Mouse (Mus musculus) thymus, postnatal 4 days (tissue): Measurements from ENCODE around the gene Nrgn.

Experiments
- DNase-seq: peaks from one replicate; pipeline ENCODE4 v3.0.0; 2021

The Nrgn gene

DNA sequence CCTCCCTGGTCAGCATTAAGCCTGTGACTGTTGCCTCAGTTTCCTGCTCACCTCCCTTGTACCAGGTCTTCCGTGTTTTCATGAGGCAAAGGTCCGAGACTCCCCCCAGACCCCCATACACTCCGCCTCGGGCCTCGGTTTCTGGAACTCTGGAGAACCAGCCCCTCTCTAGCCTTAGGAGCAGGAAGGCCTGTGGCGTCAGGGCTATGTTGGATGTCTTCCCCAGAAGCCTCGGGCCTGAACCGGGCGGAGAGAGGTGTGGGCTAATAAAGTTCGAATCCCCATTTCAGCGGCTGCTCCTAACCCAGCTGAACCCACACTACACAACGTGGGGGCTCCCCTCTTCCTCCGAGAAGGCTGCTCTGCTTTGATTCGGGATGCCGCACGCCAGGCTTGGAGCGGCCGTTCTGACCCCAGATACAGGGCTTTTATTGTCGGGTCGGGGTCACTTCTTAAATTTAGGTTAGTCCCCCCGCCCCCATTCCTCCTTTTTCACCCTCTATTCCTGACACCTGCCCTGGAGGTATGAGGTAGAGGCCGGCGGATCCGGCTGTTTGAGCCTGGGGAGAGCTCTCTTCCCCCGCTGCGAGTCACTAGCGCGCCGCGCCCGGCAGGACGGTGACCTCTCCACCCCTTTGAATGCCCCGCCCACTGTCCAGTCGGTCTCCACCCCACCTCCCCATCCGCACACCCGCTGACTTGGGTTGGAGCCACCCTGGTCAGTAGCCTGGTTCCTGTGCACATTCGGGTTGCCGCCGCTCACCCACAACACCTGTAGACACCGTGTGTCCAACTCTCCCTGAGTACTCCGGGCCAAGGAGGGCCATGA lies 25.1 kb downstream of the Nrgn start, which contains the start of gene Esam:
Gene Esam (plus strand): TSS at position 683 of the 829 bp plus-strand sequence.
- peak; percentile 22 for DNase-seq

DNA sequence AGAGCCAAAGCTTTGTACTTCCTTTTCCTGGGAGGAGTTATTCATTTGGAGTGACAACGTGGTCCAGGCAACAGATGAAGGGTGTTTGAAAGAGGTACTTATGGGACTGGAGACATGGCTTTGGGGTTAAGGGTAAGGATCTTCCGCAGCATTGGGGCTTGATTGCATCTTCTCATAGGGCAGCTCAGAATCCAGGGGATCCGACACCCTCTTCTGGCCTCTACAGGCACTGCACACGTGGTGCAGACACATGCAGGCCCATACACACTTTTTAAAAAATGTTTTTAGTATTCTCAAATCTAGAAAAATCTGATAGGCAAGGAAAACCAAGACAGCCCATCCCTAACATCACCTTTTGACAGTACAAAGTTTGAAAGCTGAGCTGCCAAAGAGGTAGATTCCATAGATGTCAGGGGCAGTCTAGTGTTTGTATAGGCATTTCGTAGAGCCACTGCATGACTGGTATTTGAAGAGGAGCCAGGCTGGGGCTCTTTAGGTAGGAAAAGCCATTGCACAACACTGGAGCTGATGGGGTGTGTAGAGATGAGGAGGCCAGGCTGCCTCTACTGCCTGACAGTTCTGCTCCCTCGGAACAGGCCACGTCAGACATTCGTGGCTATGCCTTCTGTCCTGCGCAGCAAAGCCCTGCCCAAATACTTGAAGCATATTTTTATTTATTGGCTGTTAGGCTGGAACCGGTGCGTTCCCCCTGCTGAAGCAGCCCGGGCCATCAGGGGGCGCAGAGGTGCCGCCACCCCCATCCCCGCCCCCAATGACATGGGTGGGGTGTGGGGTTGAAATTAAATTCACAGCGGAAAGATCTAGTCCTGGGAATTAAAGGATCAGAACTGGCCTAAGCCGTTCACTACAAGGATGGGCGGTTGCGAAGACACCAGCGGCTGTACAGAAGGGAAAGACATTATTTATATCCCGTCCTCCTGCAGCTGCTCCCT lies 26.0 kb downstream of the Nrgn start:
- peak; percentile 35 for DNase-seq

DNA sequence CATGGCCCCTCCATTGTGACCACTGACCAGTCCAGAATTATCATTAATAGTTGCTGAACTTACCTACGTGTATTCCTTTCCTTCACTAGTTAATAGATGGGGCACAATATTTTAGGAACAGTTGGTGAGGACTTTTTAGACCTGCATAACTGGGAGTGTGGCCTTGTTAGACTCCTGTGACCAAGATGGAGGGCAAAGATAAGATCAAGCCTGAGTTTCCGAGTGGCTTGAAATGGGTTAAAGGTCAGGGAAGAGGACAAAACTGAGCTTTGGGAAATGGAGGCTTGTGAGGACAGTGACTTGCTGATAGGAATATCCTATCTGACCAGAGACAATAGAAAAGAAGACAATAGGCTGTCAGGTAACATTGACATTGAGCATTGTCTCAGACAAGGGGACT lies 27.2 kb downstream of the Nrgn start:
- DNase-seq: no peak

DNA sequence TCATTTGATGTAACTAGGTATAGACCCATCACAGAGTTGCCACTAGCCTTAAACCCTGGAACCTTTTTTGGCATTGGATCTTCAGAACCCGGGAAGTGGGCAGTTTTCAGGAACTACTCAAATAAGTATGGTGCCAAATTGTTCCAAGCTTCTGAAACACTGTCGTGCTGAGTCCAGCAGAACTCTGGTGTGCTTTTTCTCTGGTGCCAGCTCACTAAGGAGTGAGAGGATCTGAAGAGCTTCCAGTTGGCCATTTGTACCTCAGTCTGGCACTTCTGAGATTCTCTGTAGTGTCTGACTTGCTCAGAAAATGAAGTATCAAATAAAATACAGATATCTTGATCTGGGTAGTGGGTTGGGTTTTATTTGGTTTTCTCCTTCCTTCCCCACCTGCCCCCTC lies 32.7 kb downstream of the Nrgn start:
- DNase-seq: no peak

- no peak for DNase-seq
Observed at GRCm38 (mm10) chr9:37518991-37519390, 33.7 kb downstream of the Nrgn start.

GRCm38 (mm10) chr9:37517467-37517866 lies 35.2 kb downstream of the Nrgn start:
- DNase-seq: no peak

GRCm38 (mm10) chr9:37514456-37514855 lies 38.2 kb downstream of the Nrgn start:
- DNase-seq: no peak

DNA sequence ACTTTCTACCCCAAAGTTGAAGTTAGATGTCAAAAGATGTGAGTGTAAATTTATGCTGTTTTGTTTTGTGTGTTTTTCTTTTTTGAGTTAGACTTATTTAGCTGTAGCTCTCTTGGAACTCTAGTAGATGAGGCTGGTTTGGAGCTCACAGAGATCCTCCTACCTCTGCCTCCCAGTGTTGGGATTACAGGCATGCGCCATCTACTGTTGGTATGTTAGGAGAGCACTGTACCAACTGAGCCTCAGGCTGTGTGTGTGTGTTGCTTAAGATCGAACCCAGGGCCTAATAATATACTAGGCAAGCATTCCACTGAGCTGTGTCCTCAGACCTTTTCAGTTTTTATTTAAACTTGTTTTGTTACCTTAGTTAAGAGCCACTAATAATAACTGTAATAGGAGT lies 40.6 kb downstream of the Nrgn start:
- DNase-seq: no peak

- no peak for DNase-seq
Observed at GRCm38 (mm10) chr9:37506023-37506422, 46.7 kb downstream of the Nrgn start.

GRCm38 (mm10) chr9:37504348-37504747 lies 48.4 kb downstream of the Nrgn start:
- DNase-seq: no peak

GRCm38 (mm10) chr9:37501170-37501569 lies 51.5 kb downstream of the Nrgn start:
- no peak for DNase-seq

- DNase-seq: no peak
Observed at GRCm38 (mm10) chr9:37500201-37500600, 52.5 kb downstream of the Nrgn start.

DNA sequence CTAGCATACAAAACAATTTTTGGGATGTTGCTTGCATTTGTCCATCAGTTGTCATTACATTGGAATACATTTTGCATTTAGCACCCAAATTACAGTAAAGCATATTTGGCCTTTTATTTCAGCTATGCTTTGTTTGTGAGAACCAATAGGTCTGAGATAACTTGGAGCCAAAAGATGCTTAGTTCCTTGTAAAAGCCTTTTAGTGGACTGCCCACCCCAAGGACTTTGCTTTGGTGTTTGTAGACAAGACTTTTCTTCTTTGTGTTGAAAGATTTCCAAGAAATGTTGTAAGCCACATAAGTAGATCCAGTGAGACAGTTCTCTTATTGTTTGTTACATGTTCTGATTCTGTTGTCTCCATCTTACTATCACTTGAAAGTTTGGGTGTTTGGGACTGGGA lies 56.4 kb downstream of the Nrgn start:
- DNase-seq: no peak

DNA sequence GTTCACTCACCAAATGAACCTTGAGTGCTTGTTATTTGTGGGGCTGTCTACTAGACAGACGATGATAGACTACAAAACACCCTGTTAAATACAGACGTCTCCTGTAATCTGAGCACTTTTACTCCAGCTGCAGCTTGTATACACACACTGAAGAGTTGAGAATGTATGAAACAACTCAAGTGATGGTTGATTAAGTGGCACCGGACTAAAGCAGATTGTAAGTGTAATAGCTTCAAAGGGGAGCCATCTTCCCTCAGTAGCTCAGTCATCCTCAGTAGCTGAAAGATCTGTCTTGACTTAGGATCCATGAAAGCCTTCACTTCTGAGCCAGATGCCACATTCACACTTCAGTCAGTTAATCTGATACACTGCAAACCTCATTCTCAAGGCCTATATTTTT lies 56.9 kb downstream of the Nrgn start:
- no peak for DNase-seq
